14 mouse cellular contexts compared by ENCODE assay signal in genomic region chr15:97048267-97048666, GRCm38 (mm10). TPM values are rescaled to one million over a fixed set of nuclear protein-coding genes. Genes with fewer than 3 reads are reported as not detected.
"Had no signal": no experiment of that assay in that cellular context is flagged by ENCODE, and none has a peak within 500 bp of the region (broad histone marks: within the 10 kb centered on the region; RNA-seq: fewer than 3 reads in every experiment).

No protein-coding gene starts in this region.

- H3K36me3 ChIP-seq: kidney, embryonic 15.5 days; limb, embryonic 10.5 days; liver, embryonic 15.5 days; midbrain, embryonic 13.5 days; neural tube, embryonic 12.5 days had no signal

- DNase-seq: kidney, postnatal 14 days; lung, adult 2 months; lung, postnatal 36 days; thymus, adult 18-20 months; thymus, postnatal 14 days had no signal

- H3K4me3 ChIP-seq: kidney, embryonic 15.5 days; left cerebral cortex, adult 2 months; limb, embryonic 10.5 days; liver, embryonic 15.5 days; midbrain, embryonic 13.5 days; neural tube, embryonic 12.5 days had no signal

- H3K9me3 ChIP-seq: kidney, embryonic 15.5 days; limb, embryonic 10.5 days; liver, embryonic 15.5 days; midbrain, embryonic 13.5 days; neural tube, embryonic 12.5 days had no signal

- H3K4me2 ChIP-seq: kidney, embryonic 15.5 days; liver, embryonic 15.5 days; midbrain, embryonic 13.5 days; neural tube, embryonic 12.5 days had no signal

- H3K9ac ChIP-seq: kidney, embryonic 15.5 days; liver, embryonic 15.5 days; midbrain, embryonic 13.5 days; neural tube, embryonic 12.5 days had no signal

- H3K4me1 ChIP-seq: liver, embryonic 15.5 days; midbrain, embryonic 13.5 days had no signal

- H3K27me3 ChIP-seq: kidney, embryonic 15.5 days; midbrain, embryonic 13.5 days; neural tube, embryonic 12.5 days had no signal

- ATAC-seq: lung, postnatal 0 days; midbrain, embryonic 13.5 days had no signal

- H3K27ac ChIP-seq: kidney, embryonic 15.5 days; left cerebral cortex, adult 2 months; liver, embryonic 15.5 days; midbrain, embryonic 13.5 days; neural tube, embryonic 12.5 days had no signal

RNA-seq across cellular contexts. Expression of gene Slc38a4, which starts 7.5 kb away (rescaled TPM):
- total RNA-seq: megakaryocyte progenitor cell, adult 5-6 weeks; neutrophil, adult 5-6 weeks had no signal
